Comparison of ENCODE assay signal across 26 mouse cellular contexts in genomic region chr9:52448245-52448644, GRCm38 (mm10).
"Had no signal": no experiment of that assay in that cellular context is flagged by ENCODE, and none has a peak within 500 bp of the region (broad histone marks: within the 10 kb centered on the region; RNA-seq: fewer than 3 reads in every experiment).

No protein-coding gene starts in this region.

- H3K4me1 ChIP-seq: heart, embryonic 13.5 days; heart, embryonic 15.5 days; hindbrain, embryonic 13.5 days; hindbrain, embryonic 15.5 days; kidney, embryonic 15.5 days; limb, embryonic 13.5 days; limb, embryonic 15.5 days; liver, embryonic 13.5 days; liver, embryonic 15.5 days had no signal

- H3K36me3 ChIP-seq: heart, embryonic 13.5 days; heart, embryonic 15.5 days; hindbrain, embryonic 13.5 days; hindbrain, embryonic 15.5 days; kidney, embryonic 15.5 days; limb, embryonic 13.5 days; limb, embryonic 15.5 days; liver, embryonic 13.5 days; liver, embryonic 15.5 days had no signal

- H3K4me3 ChIP-seq: heart, adult 2 months; heart, embryonic 13.5 days; heart, embryonic 15.5 days; hindbrain, embryonic 13.5 days; hindbrain, embryonic 15.5 days; kidney, embryonic 15.5 days; layer of hippocampus, adult 2 months; limb, embryonic 13.5 days; limb, embryonic 15.5 days; liver, embryonic 13.5 days; liver, embryonic 15.5 days had no signal

- ATAC-seq: hindbrain, postnatal 0 days; intestine, embryonic 16.5 days had no signal

- H3K4me2 ChIP-seq: heart, embryonic 11.5 days; heart, embryonic 13.5 days; heart, embryonic 15.5 days; hindbrain, embryonic 13.5 days; hindbrain, embryonic 15.5 days; kidney, embryonic 15.5 days; limb, embryonic 13.5 days; limb, embryonic 15.5 days; liver, embryonic 13.5 days; liver, embryonic 15.5 days had no signal

- H3K9ac ChIP-seq: heart, embryonic 13.5 days; heart, embryonic 15.5 days; hindbrain, embryonic 13.5 days; hindbrain, embryonic 15.5 days; kidney, embryonic 15.5 days; limb, embryonic 13.5 days; limb, embryonic 15.5 days; liver, embryonic 13.5 days; liver, embryonic 15.5 days had no signal

- H3K27ac ChIP-seq: heart, adult 2 months; heart, embryonic 13.5 days; heart, embryonic 15.5 days; hindbrain, embryonic 13.5 days; hindbrain, embryonic 15.5 days; hindbrain, postnatal 0 days; kidney, embryonic 15.5 days; kidney, postnatal 0 days; layer of hippocampus, adult 2 months; limb, embryonic 13.5 days; limb, embryonic 15.5 days; liver, embryonic 13.5 days; liver, embryonic 15.5 days had no signal

- H3K9me3 ChIP-seq: heart, embryonic 13.5 days; heart, embryonic 15.5 days; hindbrain, embryonic 13.5 days; hindbrain, embryonic 15.5 days; kidney, embryonic 15.5 days; limb, embryonic 13.5 days; limb, embryonic 15.5 days; liver, embryonic 13.5 days; liver, embryonic 15.5 days had no signal

- DNase-seq: gastrocnemius, postnatal 14 days; gastrocnemius, postnatal 36 days; heart, adult 11 months; heart, adult 2 months; heart, postnatal 14 days; heart, postnatal 36 days; kidney, adult 11 months; kidney, adult 2 months; kidney, adult 9 months; kidney, postnatal 14 days; kidney, postnatal 36 days; left cerebral cortex, postnatal 4 days; liver, embryonic 13.5 days had no signal

- H3K27me3 ChIP-seq: heart, embryonic 13.5 days; heart, embryonic 15.5 days; hindbrain, embryonic 13.5 days; hindbrain, embryonic 15.5 days; kidney, embryonic 15.5 days; limb, embryonic 13.5 days; limb, embryonic 15.5 days; liver, embryonic 13.5 days; liver, embryonic 15.5 days had no signal
